Mouse (Mus musculus) lung, postnatal 25 days (tissue): ENCODE data around the gene Ube2q2.
"Not testable (repeated sequence)": the region's sequence is repeated elsewhere in the genome, so short reads cannot be mapped to it uniquely, and the experiment has no call there.

Source experiments
- DNase-seq: peaks from one replicate; pipeline ENCODE4 v3.0.0; 2022; ENCODE audit warnings: low spot score

The Ube2q2 gene

GRCm38 (mm10) chr9:55148854-55149498 is at the start of gene Ube2q2:
Gene Ube2q2 (plus strand): TSS chr9:55148854.
- DNase-seq, result peak; percentile 47

GRCm38 (mm10) chr9:55101117-55101516 is 47.5 kb upstream of the Ube2q2 start:
- no peak for DNase-seq

GRCm38 (mm10) chr9:55102186-55102835 is 46.3 kb upstream of the Ube2q2 start:
- no peak for DNase-seq

GRCm38 (mm10) chr9:55102931-55103630 is 45.6 kb upstream of the Ube2q2 start:
- DNase-seq, result no peak

- DNase-seq, result peak; percentile 90
These were observed 38.4 kb upstream of the Ube2q2 start for GRCm38 (mm10) chr9:55110059-55110834.

- DNase-seq, result not testable (repeated sequence)
These were observed 37.8 kb upstream of the Ube2q2 start for GRCm38 (mm10) chr9:55110835-55111217.

GRCm38 (mm10) chr9:55114752-55115151 is 33.9 kb upstream of the Ube2q2 start:
- DNase-seq, result no peak

- DNase-seq, result no peak
These were observed 31.2 kb upstream of the Ube2q2 start for GRCm38 (mm10) chr9:55117293-55118055.

GRCm38 (mm10) chr9:55122586-55122985 is 26.1 kb upstream of the Ube2q2 start:
- DNase-seq, result peak; percentile 38

- no peak for DNase-seq
These were observed 22.9 kb upstream of the Ube2q2 start for GRCm38 (mm10) chr9:55125735-55126134.

GRCm38 (mm10) chr9:55126295-55126694 is 22.4 kb upstream of the Ube2q2 start:
- no peak for DNase-seq

- no peak for DNase-seq
These were observed 16.8 kb upstream of the Ube2q2 start for GRCm38 (mm10) chr9:55131851-55132250.

- DNase-seq, result peak; percentile 18
These were observed 12.1 kb upstream of the Ube2q2 start for GRCm38 (mm10) chr9:55136576-55136975.

GRCm38 (mm10) chr9:55137112-55137511 is 11.5 kb upstream of the Ube2q2 start:
- DNase-seq, result no peak

GRCm38 (mm10) chr9:55139958-55140357 is 8.7 kb upstream of the Ube2q2 start:
- peak; percentile 78 for DNase-seq

GRCm38 (mm10) chr9:55149499-55150278 is 1.0 kb downstream of the Ube2q2 start:
- DNase-seq, result peak; percentile 30

GRCm38 (mm10) chr9:55150279-55150726 is 1.6 kb downstream of the Ube2q2 start:
- DNase-seq, result peak; percentile 7

- no peak for DNase-seq
These were observed 2.4 kb downstream of the Ube2q2 start for GRCm38 (mm10) chr9:55151096-55151495.

- no peak for DNase-seq
These were observed 4.3 kb downstream of the Ube2q2 start for GRCm38 (mm10) chr9:55152935-55153334.

GRCm38 (mm10) chr9:55170655-55171412 is 22.2 kb downstream of the Ube2q2 start:
- DNase-seq, result peak; percentile 14
